Mouse (Mus musculus) spleen, postnatal 14 days (tissue): Measurements from ENCODE around the gene Rasl12.

Experiments used
- DNase-seq, 2 experiments: peaks; one replicate each; pipeline ENCODE4 v3.0.0; 2021 to 2022; ENCODE audit warnings: low spot score in 2 of 2

Rasl12 gene

DNA sequence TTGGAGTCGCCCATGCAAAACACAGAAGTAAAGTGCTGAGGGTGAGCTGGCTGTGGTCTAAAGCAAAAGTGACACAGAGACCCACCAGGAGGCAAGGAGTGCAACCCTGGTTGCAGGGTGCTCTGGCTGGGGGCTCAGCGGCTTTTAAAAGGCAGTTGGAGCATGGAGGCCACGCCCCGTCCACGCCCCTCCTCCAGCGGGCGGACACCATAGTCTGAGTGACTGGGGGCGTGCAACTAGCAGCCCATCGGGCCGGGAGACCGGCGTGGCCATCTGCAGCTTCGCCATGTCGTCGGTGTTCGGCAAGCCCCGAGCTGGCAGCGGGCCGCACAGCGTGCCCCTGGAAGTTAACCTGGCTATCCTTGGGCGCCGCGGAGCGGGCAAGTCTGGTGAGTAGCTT is at the start of gene Rasl12:
Gene Rasl12, plus strand, starts transcription at position 228 of the 400 bp plus-strand sequence.
- peak in 1 of 2 experiments; percentile 10 for DNase-seq

DNA sequence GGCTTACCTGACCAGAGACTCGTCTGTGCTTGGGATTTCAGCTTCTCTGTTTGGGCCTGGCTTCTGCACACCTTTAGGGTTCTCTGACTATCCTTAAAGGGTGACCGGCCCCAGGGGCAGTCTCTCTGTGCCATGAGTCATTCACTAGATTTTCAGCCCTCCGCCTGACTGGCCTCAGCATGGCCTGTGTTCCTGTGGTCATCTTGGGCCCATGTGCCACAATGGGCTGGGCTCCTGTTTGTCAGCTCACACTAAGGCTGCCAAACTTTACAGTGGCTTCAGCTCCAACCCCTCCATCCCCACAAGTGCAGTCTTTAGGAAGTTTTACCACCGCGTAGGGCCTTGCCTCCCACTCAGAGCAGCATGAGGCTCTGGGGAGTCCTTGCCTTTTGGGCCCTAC is 45.1 kb upstream of the Rasl12 start:
- DNase-seq = no peak

DNA sequence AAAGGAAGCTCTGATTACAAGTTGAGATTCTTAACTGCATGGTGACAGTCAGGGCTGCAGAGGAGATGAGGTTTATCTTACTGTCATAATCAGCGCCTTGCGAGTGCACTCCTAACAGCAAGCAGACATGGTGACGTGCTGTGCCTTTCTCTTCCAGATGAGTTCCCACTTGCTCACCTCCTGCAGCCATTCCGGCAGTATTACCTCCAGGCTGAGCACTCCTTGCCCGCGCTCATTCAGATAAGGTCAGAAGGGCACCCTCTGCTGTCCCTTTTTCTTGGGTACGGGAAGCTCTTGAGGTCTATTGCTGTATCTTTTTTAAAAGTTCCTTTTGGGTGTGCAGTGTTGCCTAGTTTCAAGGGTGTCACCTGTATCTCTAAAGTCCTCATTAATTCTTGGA is 41.7 kb upstream of the Rasl12 start:
- no peak for DNase-seq

DNA sequence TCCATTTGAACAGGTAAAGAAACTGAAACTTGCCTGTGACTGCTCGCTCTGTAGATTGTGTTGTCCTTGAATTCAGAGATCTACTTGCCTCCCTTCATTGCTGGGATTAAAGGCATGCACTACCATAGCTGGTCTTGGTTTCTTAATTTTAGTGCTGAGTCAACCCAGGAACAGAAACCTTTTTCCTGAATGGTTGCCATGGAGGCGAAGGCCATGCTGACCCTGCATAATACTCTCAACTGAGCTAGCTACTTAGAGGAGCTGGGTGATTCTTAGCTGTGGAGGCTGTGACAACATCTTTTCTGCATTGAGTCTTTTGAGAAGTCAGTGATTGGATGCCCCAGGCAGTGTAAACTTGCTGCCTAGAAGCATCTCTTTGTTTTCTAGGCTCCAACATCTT is 41.3 kb upstream of the Rasl12 start:
- DNase-seq = no peak

DNA sequence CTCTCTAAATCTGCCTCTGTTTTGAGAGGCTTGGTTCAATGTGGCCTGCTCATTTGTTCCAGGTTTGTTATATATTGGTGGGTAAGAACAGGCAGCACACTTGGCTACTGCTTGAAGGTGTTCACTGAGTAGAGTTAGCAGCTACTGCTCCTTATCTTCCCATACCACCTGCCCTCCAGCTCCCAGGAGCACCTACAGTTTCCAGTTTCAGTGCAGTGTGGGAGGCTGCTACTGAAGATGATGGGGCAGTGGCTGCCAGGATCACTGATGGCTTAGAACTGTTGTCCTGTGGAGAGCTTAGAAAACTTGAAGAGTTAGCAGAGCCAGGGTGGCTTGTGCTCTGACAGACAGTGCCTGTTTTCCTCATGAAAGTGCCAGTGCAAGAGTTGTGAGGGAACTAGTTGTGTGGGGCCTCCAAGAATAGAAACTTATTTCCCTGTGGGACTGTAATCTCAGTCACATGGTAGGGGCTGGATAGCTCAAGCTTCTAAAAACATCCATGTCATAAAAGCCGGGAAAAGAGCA is 39.3 kb upstream of the Rasl12 start:
- no peak for DNase-seq

DNA sequence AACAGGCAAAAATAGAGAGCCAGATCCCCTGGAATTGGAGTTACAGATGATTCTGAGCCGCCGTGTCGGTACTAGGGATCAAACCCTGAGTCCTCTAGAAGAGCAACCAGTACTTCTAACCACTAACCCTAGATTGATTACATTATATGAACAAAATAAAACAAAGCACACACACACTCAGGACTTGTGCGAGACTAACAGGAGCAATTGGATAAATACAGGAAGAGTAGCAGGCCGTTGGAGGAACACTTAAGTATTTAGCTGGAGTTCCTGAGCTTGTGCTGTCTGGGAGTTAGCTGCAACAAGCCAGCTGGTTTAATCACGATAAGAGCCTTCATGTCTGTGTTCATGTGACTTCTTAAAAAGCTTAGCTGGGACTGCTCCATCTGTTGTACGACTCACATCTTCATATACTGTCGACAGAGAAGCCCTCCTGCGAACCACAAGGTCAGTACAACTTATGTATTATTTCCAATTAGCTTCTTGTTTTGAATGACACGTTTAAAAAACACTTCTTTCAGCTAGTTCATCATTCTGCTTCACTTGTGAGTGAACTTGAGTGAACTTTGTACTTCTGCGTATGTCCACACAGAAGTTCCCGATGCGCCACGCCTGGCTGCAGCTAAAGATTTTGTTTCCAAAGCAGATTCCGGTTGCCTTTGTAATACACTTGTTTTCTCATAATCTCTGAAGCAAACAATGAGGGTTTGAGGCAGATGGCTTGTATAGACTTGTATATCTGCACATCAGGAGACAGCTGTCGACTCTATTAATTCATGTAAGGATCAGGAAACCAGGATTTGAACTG is 37.5 kb upstream of the Rasl12 start, which contains the start of gene Ubap1l:
Gene Ubap1l, plus strand, starts transcription at position 401 of the 808 bp plus-strand sequence.
- no peak for DNase-seq

DNA sequence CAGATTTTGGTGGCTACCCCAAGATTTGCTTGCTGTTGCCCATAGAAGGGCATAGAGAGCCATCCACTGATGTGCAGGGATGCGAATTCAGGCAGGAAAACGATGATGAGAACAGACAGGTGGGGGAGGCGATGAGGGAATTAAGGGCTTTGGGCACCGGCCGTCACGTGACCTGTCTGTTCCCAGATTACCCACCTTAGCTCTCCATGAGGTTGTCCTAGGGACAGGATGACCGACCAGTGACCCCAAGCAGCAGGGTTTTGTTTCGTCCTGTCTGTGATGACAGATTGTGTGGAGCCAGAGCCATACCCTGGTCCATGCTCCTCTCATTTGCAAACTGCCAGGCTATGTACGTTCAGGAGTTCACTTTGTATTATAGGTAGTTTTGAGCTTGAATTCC is 34.6 kb upstream of the Rasl12 start:
- DNase-seq = no peak

DNA sequence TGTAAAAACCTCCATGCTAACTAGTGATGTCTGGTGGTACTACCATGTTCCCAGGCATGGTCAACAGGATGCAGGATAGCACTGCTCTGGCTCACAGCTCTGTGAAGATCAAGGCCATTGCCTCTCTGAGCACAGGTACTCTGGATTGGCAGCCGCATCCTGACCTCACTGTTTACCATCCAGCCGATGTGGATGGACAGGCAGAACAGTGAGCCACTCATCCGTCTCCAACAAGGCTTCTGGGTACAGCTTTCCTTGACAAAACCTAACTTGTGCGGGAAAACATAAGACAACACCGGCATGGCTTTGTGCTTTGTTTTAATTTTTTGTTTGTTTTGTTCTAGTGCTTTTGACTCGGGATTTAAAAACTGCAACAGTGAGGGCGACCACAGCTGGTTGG is 32.6 kb upstream of the Rasl12 start:
- no peak for DNase-seq

DNA sequence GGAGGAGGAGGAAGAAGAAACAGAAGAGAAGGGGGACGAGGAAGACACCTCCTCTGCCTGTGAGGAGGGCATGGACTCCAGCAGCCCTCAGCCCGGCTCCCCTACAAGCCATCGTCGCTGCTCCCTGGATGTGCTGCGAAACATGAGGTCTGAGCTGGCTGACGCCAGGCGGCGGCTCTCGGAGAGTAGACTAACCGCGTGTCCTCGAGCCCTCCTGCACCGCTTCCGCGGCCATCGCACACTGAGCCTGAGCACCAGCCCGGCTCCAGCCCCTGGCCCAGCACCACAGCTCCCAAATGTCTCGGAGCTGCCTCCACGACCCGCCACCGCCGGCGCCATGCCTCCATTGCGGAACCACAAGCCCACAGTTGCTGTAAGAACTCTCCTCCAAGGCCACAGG is 26.6 kb upstream of the Rasl12 start:
- DNase-seq = no peak

DNA sequence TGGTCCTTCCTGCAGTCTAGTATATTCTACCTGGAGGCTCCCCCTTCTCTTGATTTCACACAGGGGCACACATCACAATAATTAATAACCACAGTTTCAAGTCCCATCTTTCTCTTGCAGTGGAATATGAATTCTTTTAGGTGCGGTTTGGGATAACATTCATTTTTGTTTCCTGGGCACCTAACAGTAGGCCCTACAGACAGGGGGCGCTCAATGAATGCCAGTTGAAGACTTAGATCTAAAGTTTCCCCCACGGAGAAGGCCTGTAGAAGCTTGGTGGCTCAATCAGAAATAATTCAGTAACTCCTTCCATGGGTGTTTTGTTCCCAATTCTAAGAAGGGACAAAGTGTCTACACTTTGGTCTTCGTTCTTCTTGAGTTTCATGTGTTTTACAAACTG is 25.9 kb upstream of the Rasl12 start:
- no peak for DNase-seq

DNA sequence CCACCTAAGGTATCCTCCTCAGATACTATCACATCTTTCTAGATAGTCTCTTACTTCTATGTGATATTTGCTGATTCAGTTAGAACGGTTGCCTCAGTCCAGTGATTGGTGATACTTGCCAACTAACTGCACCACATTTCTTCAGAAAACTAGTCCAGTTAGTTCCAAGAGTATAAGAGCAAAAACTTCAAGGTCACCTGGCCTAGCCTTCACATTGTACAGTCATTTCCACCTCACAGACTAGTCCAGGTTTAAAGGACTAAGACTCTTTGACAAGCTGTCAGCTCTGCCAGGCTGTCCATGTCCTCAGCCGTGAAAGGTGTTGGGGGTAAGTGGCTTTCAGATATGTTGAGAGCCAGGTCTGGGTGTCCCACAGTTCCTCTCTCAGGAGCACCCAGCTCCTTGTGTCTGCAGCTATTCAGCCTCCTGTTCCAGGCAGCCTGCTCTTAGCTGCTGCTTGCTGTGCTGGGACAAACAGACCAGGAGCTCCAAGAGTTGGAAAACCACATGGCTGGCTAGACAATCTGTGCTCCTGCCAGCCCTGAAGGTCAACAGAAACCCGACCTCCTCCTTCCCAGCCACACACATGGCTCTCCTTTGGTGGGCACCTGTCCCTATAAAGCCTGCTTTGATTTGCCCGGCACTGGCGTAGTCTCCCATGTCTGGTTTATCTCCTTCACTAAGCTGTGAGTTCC is 23.7 kb upstream of the Rasl12 start:
- no peak for DNase-seq

DNA sequence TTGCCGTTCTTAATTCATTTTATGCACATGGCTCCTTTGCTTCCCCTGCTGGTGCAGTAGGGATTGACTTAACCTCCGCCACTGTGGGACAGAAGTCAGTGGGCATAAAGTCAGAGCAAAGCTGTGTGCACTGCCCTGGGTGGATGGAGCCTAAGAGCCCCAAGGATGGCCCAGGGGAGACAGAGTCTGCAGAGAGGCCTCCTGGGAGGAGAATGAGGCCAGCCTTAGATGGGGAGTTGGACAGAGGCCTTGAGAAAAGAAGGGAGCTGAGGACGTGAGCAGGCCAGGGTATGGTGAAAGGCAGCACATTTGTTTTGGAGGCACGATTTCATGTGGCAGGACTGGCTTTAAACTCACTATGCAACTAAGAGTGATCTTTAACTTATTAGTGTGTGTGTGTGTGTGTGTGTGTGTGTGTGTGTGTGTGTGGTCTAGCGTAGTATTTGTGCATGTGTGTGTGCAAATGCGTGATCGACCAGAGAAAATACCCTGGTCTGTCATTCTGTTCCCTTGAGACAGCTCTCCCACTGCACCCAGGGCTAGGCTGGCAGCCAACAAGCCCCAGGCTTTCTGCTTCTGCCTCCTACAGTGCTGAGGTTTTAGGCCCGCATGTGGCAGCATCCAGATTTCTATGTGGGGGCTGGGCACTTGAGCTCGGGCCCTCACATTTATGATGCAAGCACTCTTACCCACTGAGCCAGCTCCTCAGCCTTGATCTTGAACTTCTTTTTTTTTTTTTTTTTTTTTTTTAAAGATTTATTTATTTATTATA is 23.0 kb upstream of the Rasl12 start:
- DNase-seq = no peak

DNA sequence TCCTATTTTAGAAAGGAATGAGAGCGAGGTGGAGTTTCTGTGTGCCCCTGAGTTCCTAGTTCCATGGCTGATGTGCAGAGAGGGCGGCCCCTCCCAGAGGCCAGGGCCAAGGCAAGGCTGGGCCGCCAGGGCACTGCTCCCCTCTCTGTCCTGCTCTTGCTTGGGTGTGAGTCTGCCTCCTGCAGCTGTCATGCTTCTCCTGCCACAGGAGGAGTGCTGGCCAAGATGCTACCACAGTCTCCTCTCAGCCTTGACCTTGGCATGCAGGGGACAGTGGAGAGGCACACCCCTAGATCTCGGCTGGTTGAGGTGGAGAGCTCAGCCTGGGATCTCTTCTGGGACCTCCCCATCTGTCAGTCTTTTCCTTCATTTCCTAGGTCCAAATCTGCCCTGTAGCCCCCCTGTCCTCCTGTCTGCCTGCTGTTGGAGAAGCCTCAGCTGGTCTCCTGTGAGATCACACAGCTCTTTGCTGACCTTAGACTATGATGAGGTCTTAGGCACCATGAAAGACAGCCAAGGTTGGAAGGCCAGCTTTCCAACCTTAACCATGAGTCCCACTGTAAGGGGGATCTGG is 17.2 kb upstream of the Rasl12 start:
- DNase-seq = no peak

DNA sequence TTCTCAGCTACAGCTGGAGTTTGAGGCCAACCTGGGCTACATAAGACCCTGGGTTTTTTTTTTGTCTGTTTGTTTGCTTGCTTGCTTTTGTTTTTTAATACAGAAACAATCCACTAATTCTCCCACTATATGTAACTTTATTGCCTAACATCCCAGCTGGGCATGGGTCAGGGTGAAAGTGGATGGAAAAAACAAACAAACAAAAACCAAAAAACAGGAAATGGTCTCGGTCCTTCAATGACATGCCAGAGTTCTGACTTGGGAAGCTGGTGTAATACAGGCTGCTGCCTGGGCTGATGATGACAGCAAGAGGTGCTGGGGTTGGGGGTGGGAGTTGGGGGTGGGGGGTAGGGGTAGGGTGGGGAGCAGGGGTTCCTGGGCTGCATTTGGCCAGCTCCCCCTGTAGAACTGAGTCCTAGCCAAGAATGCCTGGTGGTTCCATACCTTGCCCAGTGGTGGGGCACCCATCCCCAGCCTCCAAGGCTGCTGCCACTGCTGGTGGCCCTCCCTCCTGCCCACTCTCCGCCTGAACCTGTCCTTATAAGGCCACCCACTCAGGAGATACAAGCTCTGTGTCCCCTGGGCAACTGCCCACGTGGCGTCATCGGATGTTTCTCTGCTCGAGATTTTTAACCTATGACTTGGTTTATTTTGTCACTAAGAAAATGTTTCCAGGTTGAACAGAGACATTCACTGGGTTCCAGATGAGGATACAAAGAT is 16.1 kb upstream of the Rasl12 start:
- no peak for DNase-seq

DNA sequence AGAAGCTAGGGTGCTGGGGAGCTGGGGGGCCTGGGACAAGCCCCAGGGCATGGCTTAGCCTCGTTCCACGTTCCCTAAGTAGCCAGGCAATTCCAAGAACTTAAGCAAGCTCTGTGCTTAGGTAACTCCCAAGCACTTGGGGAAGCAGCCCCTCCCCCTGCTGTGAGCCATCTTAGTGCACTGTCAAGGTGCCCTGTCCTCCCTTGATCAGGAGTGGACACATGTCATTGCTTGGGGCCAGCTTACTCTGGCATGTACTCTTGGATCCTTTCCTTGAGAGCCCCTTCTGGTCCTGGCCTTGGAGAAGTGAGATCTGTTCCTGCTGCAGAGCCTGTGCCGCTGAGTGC is 15.6 kb upstream of the Rasl12 start:
- DNase-seq = no peak

DNA sequence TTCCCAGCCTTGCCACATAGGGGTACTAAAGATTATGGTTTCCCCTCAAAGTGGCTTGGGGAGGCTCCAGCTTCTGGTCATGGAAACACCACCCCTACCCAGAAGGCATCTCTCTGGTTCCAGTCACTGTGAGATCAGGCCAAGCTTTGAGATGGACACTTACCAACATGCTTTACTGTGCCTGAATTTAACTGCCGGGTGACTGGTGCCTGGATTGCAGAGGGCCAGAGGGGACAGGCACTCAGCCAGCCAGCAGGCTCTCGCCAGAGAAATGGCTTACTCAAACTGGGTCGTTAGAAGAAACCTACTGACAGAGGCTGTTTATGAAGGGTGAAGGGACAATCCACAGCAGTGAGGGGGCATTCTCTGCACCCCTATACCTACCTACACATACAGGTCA is 14.0 kb upstream of the Rasl12 start:
- DNase-seq = no peak

DNA sequence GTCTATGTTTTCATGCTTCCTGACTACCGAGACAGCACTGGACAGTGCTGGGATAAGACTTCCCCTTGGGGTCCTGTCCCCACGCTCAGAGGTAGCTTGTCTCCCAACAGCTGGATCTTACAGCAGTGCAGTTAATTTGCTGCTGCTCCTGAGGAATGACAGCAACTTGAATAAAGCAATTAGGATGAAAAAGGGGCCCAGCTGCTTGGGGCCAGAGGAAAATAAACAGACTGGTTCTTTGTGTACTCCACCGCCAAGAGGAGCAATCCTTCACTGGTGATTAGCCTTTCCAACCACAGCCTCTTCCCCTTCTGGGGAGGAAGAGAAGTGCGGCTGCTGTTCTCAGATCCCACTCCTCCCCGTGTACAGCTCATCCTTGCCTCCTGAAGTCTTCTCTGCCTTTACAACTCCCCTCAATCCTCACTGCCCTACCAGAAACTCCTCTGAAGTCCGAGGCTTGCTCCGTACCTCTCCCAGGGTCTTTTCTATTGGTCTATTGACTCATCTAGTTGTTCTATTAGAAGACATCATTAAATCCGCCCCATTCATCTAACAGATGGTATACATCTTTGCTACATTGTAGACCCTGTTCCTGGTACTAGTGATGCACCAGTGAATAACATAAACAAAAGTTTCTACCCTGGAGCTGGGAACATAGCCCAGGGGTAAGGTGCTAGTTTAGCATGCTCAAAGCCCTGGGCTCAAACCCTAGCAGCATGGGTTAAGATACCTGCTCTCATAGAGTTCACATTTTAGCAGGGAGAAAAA is 11.7 kb upstream of the Rasl12 start:
- no peak for DNase-seq

DNA sequence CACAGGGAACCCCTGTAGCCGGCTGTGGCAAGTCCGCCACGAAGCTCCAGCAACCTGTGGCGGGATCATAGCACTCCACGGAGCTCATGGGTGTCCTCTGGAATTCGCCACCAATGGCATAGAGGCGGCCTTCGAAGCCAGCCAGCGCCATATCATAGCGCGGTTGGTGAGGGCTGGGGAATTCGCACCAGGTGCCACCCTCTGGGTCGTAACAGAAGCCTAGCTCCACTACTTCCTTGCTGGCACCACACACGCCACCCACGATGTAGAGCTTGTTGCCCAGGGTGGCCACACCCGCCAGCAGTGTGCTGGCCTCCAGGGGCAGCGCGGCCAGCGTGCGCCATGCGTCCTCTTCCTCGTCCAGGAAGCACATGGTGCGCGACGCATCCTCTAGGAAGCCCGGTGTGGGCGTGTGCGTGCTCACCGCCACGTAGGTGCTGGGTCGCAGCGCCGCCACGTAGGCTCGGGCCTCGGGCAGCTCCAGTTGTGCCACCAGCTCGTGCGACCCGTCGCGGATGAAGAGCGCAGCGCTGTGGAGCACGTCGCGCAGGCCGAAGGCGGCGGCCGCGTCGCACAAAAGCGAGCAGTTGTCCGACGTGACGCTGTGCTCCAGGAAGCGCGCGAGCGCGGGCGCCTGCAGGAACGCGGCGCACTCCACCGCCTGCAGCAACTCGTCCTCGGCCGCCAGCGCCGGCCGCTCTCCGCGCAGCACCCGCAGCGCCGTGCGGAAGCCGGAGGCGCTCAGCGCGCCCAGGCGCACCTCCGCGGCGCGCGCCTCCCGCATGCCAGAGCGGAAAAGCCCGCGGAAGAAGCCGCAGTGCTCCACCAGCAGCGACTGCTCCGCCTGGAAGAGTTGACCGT is 7.3 kb upstream of the Rasl12 start:
- no peak for DNase-seq

DNA sequence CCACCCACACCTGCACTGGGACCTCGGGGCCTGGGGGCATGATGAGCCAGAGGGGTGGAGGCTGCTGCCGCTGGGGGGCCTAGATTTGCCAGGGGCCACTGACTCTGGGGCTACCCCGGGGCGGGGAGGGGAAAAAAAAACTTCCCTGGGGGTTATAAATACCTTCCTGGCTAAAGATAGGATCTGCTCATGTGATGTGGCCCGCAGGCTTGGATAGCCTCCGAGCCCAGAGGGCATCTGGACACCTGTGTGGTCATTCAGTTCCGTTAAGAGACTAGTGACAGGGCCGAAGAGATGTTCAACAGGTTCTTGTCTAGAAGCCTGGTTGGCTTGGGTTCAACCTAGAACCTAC is 6.7 kb upstream of the Rasl12 start, which contains the start of gene Kbtbd13:
Gene Kbtbd13, minus strand, starts transcription at position 40 of the 352 bp plus-strand sequence.
- no peak for DNase-seq
